Mouse (Mus musculus) limb, embryonic 12.5 days (tissue): ENCODE data around the gene Slc6a17. TPM values are rescaled to one million over a fixed set of nuclear protein-coding genes. Genes with fewer than 3 reads are reported as not detected.

ENCODE experiments used
- ATAC-seq: fragments of 200-750 bp; cut with Nextera tagmentation; 2 replicates; pipeline ENCODE4 v1.8.0; 2017; ENCODE audit warnings: low read depth, moderate TSS enrichment; ENCODE audit not compliant: insufficient number of reproducible peaks, insufficient read depth, low FRiP score, low TSS enrichment
- H3K27ac ChIP-seq: fragments of 300-500 bp; sonication (generic); 2 replicates; pipeline ENCODE4 v1.5.1; 2016; ENCODE audit warnings: mild to moderate bottlenecking, moderate library complexity
- H3K27me3 ChIP-seq: fragments of 300-500 bp; sonication (generic); 2 replicates; pipeline ENCODE4 v1.6.1; 2016; ENCODE audit warnings: mild to moderate bottlenecking, moderate library complexity
- H3K36me3 ChIP-seq: fragments of 300-500 bp; sonication (generic); 2 replicates; pipeline ENCODE4 v1.6.1; 2016; ENCODE audit warnings: mild to moderate bottlenecking, moderate library complexity
- H3K4me1 ChIP-seq: fragments of 300-500 bp; sonication (generic); replicated peaks from 2 replicates; pipeline ENCODE4 v1.6.1; 2016
- H3K4me2 ChIP-seq: fragments of 300-500 bp; sonication (generic); 2 replicates; pipeline ENCODE4 v1.6.1; 2016; ENCODE audit warnings: mild to moderate bottlenecking, moderate library complexity
- H3K4me3 ChIP-seq: fragments of 300-500 bp; sonication (generic); replicated peaks from 2 replicates; pipeline ENCODE4 v1.5.1; 2016; ENCODE audit warnings: mild to moderate bottlenecking
- H3K9ac ChIP-seq: fragments of 300-500 bp; sonication (generic); replicated peaks from 2 replicates; pipeline ENCODE4 v1.6.1; 2016; ENCODE audit warnings: mild to moderate bottlenecking, moderate library complexity
- H3K9me3 ChIP-seq: fragments of 300-500 bp; sonication (generic); 2 replicates; pipeline ENCODE4 v1.6.1; 2016; ENCODE audit warnings: mild to moderate bottlenecking, moderate library complexity
- WGBS: fragments of 180-500 bp; shearing (Covaris S2); methylation state at CpG from one replicate; pipeline ENCODE4 v1.1.7; 2016; 5-methylcytosine and 5-hydroxymethylcytosine counted together
- polyA plus RNA-seq: library from polyadenylated mRNA; unstranded; fragments of >200 nt; fragmentation: Nextera tagmentation; extraction: Ambion mirVana; gene quantifications from 2 replicates; pipeline ENCODE4 v1.2.1, GENCODE M21; 2016

The Slc6a17 gene
- polyA plus RNA-seq: 4.5 and 7.0 TPM in 2 replicates

- H3K4me2 ChIP-seq: peak within 1 kb of the TSS; percentile 95
- whole genome bisulfite sequencing: under 1% methylated on average over 59 of the region's 68 CpGs
- ATAC-seq: peak; percentile 82
- H3K9ac ChIP-seq: peak within 1 kb of the TSS; percentile 77
- H3K27ac ChIP-seq: no peak within 1 kb of the TSS
- no peaks in the 10 kb centered on the region for H3K9me3 ChIP-seq
- peak within 1 kb of the TSS; percentile 61 for H3K4me3 ChIP-seq
- peaks cover 58% of the 10 kb centered on the region for H3K27me3 ChIP-seq
- peaks cover 13% of the 10 kb centered on the region; the same call in 1 of the 2 replicates for H3K4me1 ChIP-seq
- no peaks in the 10 kb centered on the region for H3K36me3 ChIP-seq
Observed at GRCm38 (mm10) chr3:107517631-107518108, at the start of gene Slc6a17. Gene Slc6a17 (minus strand): TSS chr3:107518018.

DNA sequence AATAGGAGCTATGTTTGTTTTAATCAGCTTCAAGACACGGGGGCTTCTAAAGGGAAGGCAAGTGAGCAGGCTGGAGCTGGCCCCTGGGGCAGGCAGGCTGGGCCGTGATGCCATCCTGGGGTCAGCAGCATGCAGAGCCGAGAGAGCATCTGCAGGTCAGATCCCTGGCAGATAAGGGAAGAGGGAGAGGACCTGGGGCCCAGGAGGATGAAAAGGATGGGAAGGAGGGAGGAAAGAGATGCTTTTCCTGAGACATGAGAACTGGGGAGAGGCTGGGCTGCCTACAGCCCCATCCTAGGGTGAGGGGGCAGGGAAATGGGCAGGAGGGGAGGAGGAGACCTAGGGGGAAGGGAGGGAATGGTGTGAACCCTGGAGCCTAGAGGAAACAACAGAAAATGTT is 47.5 kb upstream of the Slc6a17 start:
- peaks cover 38% of the 10 kb centered on the region for H3K27me3 ChIP-seq
- H3K36me3 ChIP-seq: no peaks in the 10 kb centered on the region
- H3K4me1 ChIP-seq: peaks cover 36% of the 10 kb centered on the region
- no peak overlapping the region for H3K27ac ChIP-seq
- no peak for ATAC-seq
- H3K9ac ChIP-seq: no peak overlapping the region; the same call in 1 of the 2 replicates
- H3K9me3 ChIP-seq: no peaks in the 10 kb centered on the region
- WGBS: 9% methylated on average over 3 of the region's 3 CpGs
- H3K4me2 ChIP-seq: no peak overlapping the region
- no peak overlapping the region for H3K4me3 ChIP-seq

- H3K27me3 ChIP-seq: peaks cover 39% of the 10 kb centered on the region
- no peak overlapping the region for H3K4me2 ChIP-seq
- no peaks in the 10 kb centered on the region for H3K9me3 ChIP-seq
- ATAC-seq: no peak
- no peak overlapping the region for H3K4me3 ChIP-seq
- H3K9ac ChIP-seq: no peak overlapping the region
- WGBS: 12% methylated on average over 4 of the region's 4 CpGs
- H3K36me3 ChIP-seq: no peaks in the 10 kb centered on the region
- no peak overlapping the region for H3K27ac ChIP-seq
- peaks cover 36% of the 10 kb centered on the region for H3K4me1 ChIP-seq
Observed at GRCm38 (mm10) chr3:107563880-107564279, 46.1 kb upstream of the Slc6a17 start.

GRCm38 (mm10) chr3:107562591-107562990 is 44.8 kb upstream of the Slc6a17 start:
- Histone ChIP-seq H3K4me1 (peaks cover 36% of the 10 kb centered on the region), H3K27ac (no peak overlapping the region), H3K36me3 (no peaks in the 10 kb centered on the region), H3K4me2 (no peak overlapping the region), H3K9ac (no peak overlapping the region), H3K4me3 (no peak overlapping the region), H3K27me3 (peaks cover 40% of the 10 kb centered on the region), H3K9me3 (no peaks in the 10 kb centered on the region)
- no peak for ATAC-seq
- WGBS: 31% methylated on average over 4 of the region's 4 CpGs

DNA sequence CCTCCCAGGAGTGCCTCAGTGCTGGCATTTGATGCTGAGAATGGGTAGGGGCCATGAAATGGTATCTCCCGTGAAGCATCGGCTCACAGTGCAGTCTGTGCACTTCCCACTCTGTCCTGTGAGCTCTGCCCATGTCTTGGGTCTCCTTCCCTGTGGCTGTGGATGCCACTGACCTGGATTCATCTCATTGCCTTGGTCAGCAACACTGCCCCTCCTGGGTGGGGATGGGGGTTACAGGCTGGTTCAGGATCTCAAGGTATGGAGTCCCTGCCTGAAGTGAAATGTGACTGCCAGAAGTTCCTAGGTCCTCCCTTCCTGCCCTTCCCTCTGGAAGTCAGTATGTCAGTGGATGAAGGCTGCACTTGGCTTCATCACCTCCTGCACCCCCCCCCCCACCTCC is 44.3 kb upstream of the Slc6a17 start:
- Histone ChIP-seq H3K27ac (no peak overlapping the region), H3K4me2 (no peak overlapping the region)

GRCm38 (mm10) chr3:107559183-107559582 is 41.4 kb upstream of the Slc6a17 start:
- Histone ChIP-seq H3K9me3 (no peaks in the 10 kb centered on the region), H3K9ac (no peak overlapping the region), H3K36me3 (no peaks in the 10 kb centered on the region), H3K27ac (no peak overlapping the region), H3K27me3 (peaks cover 41% of the 10 kb centered on the region), H3K4me3 (no peak overlapping the region), H3K4me2 (no peak overlapping the region), H3K4me1 (peaks cover 31% of the 10 kb centered on the region)
- WGBS: 4% methylated on average over 3 of the region's 3 CpGs
- peak; percentile 77 for ATAC-seq

More for the DNA sequence above, 44.3 kb upstream of the Slc6a17 start:
- ATAC-seq: no peak
- Histone ChIP-seq H3K9me3 (no peaks in the 10 kb centered on the region), H3K36me3 (no peaks in the 10 kb centered on the region), H3K27me3 (peaks cover 42% of the 10 kb centered on the region), H3K4me3 (no peak overlapping the region), H3K9ac (no peak overlapping the region), H3K4me1 (peaks cover 36% of the 10 kb centered on the region)
- 35% methylated on average over 2 of the region's 2 CpGs for WGBS

DNA sequence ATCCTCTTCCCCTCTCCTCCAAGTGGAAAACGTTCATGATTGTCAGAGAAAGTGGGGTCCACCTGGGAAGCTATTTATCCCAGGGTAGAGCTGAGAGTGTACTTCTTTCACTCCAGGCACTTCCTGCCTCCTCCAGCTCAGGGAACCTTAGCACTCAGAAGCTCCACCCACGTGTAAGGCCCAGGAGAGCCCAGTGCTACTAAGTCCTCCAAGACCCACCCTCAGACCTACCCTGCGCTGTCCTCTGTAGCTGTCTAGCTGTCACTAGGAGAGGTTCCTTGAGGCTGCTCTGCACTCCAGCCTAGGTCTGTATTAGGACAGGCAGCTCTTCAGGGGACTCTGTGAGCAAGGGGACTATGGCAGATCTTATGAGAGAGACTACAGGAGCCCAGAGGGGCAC is 40.9 kb upstream of the Slc6a17 start:
- Histone ChIP-seq H3K9ac (no peak overlapping the region; the same call in 1 of the 2 replicates), H3K27me3 (peaks cover 44% of the 10 kb centered on the region), H3K4me2 (no peak overlapping the region), H3K27ac (no peak overlapping the region), H3K9me3 (no peaks in the 10 kb centered on the region), H3K36me3 (no peaks in the 10 kb centered on the region), H3K4me1 (peaks cover 28% of the 10 kb centered on the region), H3K4me3 (no peak overlapping the region)
- 0 out of 2 replicates have a peak, but pooled peaks have one; percentile 33 for ATAC-seq
- 21% methylated on average over 3 of the region's 3 CpGs for WGBS

- 93% methylated on average over 2 of the region's 2 CpGs for WGBS
- peaks cover 48% of the 10 kb centered on the region for H3K27me3 ChIP-seq
- peaks cover 4% of the 10 kb centered on the region for H3K4me1 ChIP-seq
- no peak within 1 kb of the TSS for H3K27ac ChIP-seq
- no peak within 1 kb of the TSS for H3K4me3 ChIP-seq
- no peak within 1 kb of the TSS for H3K9ac ChIP-seq
- H3K4me2 ChIP-seq: no peak within 1 kb of the TSS
- no peaks in the 10 kb centered on the region for H3K36me3 ChIP-seq
- ATAC-seq: no peak
- no peaks in the 10 kb centered on the region for H3K9me3 ChIP-seq
Observed at GRCm38 (mm10) chr3:107554842-107555241, 37.0 kb upstream of the Slc6a17 start, which contains the start of gene Ubl4b. Gene Ubl4b (minus strand): TSS chr3:107555073.

DNA sequence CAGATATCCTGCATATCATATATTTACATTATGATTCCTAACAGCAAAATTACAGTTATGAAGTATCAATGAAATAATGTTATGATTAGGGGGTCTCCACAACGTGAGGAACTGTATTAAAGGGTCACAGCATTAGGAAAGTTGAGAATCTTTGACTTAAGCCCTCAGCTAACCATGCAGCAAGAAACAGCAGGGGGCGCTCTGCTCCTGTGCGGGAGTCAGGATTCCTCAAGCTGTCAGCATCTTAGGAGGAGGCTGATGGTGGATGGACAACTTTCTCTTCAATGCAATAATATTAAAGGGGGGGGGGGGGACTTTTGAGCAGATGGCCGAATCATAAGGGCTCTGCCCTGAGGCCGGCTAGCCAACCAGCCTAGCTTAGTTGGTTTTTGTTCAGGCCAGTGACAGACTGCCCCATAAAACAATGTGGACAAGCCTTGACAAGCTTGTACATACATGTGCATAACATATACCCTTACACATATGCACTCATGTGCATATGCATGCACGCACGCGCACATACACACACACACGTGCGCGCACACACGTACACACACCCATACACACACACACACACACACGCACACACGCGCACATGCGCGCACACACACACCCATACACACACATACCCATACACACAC is 32.7 kb upstream of the Slc6a17 start:
- WGBS: 72% methylated on average over 17 of the region's 17 CpGs
- H3K9me3 ChIP-seq: no peaks in the 10 kb centered on the region
- H3K4me2 ChIP-seq: no peak overlapping the region
- peaks cover 59% of the 10 kb centered on the region for H3K27me3 ChIP-seq
- H3K27ac ChIP-seq: no peak overlapping the region
- H3K4me1 ChIP-seq: peaks cover 26% of the 10 kb centered on the region
- no peak overlapping the region for H3K9ac ChIP-seq
- peak; percentile 34; the same call in 1 of the 2 replicates for ATAC-seq
- no peak overlapping the region for H3K4me3 ChIP-seq
- H3K36me3 ChIP-seq: no peaks in the 10 kb centered on the region

DNA sequence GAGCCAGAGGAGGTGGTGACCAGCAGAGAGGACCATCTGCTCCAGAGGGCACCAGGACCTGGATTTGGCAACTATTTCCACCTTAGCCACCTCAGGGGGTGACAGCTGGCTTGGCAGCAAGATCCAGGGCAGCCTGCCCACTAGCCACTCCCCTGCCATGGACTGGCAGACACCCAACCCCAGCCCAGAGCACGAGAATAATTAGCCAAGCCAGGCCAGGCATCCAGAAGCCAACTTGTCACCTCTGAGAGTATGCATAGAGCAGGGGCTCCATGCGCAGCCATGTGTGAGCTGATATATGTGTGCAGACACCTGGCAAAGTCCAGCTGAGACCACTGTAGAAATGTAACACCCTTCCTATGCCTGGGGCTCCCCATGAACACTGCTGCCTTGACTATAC is 29.1 kb upstream of the Slc6a17 start:
- H3K27ac ChIP-seq: no peak overlapping the region
- H3K36me3 ChIP-seq: no peaks in the 10 kb centered on the region
- no peak overlapping the region for H3K4me3 ChIP-seq
- peaks cover 34% of the 10 kb centered on the region for H3K4me1 ChIP-seq
- H3K27me3 ChIP-seq: peaks cover 44% of the 10 kb centered on the region
- no peak overlapping the region; the same call in 1 of the 2 replicates for H3K9ac ChIP-seq
- ATAC-seq: no peak
- 40% methylated on average over 2 of the region's 2 CpGs for WGBS
- H3K9me3 ChIP-seq: no peaks in the 10 kb centered on the region
- no peak overlapping the region for H3K4me2 ChIP-seq

DNA sequence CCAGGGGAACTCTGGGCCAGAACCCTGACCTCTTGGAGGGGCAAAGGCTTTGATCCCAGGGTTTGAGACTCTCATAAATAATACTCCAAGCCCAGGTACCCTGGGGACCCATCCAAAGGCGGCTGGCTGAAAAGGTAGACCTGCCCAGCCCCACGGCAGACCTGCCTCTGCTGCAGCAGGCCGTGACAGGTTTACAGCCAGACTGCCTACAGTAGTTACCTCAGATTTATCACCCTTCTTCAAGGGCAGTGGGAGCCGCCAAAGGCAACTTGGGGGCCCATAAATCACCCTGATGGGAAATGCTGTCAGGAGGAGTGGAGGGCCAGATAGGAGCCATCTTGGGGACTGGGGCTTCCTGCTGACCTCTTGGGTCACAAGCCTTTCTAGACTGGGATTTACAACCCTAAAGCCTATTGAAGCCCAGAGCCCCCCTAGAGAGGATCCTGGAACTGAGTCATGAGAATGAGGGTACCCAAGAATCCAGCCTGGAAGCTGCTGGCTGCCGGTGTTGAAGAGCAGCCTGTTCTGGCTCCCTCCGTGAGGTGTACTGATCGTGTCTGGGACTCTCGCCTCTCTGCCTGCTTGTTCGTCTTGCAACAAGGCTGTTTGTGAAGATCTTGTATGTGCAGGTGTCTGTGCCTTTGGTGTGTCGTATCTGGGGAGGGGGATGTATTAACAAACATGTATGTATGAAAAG is 28.0 kb upstream of the Slc6a17 start:
- peak; percentile 77; the same call in 1 of the 2 replicates for ATAC-seq
- Histone ChIP-seq H3K4me1 (peaks cover 34% of the 10 kb centered on the region), H3K9me3 (no peaks in the 10 kb centered on the region), H3K4me2 (peak overlapping the region; percentile 17; the same call in 1 of the 2 replicates), H3K9ac (no peak overlapping the region), H3K27me3 (peaks cover 50% of the 10 kb centered on the region), H3K4me3 (no peak overlapping the region), H3K36me3 (no peaks in the 10 kb centered on the region), H3K27ac (peak overlapping the region; percentile 50; the same call in 1 of the 2 replicates)
- 8% methylated on average over 10 of the region's 10 CpGs for WGBS
